Mouse (Mus musculus): ENCODE measurements at regions not wholly inside any gene's neighbourhood (a gene's known extent, or its start where the extent isn't known, plus 50 kb on each side); places are given as distances from the start of the nearest gene placed in this dataset.
"Not testable (repeated sequence)": the region's sequence is repeated elsewhere in the genome, so short reads cannot be mapped to it uniquely, and the experiment has no call there.

DNA sequence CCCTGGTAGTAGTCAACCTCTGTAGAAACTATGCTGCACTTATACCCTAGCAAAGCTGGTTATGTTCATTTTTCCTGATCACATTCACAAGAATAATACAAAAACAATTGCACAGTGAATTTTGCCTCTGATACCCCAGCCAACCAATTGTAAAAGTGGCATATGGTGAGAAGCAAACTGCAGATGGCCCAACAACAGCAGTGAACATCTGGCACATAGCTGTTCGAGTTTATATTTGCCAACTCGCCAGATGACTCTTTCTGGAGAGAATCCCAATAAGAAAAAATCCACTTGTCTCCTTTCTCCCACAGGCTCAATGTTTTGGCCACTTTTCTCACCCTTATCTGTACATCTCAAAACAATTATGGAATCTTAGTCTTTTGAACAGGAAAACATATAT, 196.5 kb upstream of the Grik2 start:
- in situ Hi-C loops (cut with MboI, MseI) = no loop called here

DNA sequence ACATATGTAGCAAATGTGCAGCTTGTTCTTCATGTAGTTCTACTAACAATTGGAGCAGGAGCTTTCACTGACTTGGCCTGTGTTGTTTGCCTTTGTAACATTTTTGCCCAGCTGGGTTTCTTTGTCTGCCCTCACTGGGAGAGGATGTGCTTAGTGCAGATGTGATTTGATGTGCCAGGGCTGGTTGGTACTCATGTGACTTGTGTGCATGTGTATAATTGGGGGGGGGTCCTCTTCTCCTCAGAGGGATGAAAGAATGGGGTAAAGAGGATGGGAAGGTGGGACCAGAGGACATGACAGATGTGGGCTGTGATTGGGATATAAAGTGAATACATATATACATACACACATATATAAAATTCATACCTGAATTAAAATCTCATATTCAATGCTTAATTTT, 163.9 kb upstream of the Grik2 start:
- in situ Hi-C loops (cut with MboI, MseI) = no loop called here

DNA sequence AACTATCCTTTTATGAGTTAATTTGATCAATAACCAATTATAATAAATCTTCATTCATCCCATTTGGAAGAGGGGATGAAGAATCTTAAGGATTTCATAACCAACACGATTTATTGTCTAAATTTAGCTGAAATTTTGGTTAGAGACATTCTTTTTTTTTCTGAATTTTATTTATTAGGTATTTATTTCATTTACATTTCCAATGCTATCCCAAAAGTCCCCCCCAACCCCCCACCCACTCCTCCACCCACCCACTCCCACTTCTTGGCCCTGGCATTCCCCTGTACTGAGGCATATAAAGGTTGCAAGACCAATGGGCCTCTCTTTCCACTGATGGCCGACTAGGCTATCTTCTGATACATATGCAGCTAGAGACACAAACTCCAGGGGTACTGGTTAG, 148.7 kb upstream of the Grik2 start:
- in situ Hi-C loops (cut with MboI, MseI) = not testable (repeated sequence)

DNA sequence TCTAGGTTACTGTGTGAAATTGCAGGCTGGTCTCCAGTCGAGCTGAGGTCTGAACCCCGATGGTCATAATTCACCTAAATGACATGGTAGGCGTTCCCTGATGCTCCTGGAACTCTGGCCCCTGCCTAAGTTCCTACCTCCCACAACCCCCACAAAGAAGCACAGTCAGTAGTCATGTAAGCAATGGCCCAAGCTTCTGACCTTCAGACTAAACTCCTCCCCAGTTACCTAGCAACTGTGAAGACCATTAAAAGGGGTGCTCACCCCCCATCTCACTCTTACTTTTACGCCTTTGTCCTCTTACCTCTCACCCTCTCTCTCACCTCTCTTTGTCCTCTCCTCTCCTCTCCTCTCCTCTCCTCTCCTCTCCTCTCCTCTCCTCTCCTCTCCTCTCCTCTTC, 120.6 kb upstream of the Grik2 start:
- in situ Hi-C loops (cut with MboI, MseI) = not testable (repeated sequence)

DNA sequence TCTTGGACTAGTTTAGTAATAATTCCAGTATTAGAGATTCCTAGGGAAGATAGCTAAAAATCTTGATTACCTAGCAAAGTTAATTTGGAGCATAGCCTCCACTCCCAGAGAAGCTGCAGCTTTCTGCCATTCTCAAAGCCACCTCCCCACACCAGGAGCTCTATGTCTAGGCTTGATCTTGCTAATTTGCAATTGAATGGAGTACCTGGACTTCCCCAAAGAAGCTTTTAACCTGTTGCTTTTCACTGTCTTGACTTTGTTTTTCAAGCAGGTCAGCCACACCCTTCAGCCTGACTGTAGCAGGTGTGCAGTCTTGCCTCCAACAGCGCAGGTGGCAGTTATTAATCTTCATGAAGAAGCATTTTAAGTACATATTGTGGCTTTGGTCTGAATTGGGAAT, 119.6 kb upstream of the Grik2 start:
- in situ Hi-C loops (cut with MboI, MseI) = not testable (repeated sequence)

DNA sequence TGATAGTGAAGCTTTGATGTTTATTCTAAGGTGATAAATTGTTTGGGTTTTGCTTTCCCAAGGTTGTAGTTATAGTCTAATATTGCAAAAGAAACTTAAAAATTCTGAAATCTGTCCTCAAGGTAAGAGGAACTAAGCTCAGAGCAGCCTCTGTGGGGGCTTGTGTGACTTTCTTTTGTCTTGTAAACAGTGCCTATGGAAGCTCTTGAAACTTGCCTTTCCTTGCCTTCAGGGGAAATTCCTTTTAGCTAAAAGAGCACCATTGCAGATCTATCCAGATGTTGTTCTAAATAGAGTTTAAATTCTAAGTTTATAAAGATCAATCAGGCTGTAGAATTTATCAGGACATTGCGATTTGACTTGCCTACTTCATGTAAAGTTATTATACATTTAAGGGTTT, 116.1 kb upstream of the Grik2 start:
- in situ Hi-C loops (cut with MboI, MseI) = not testable (repeated sequence)

DNA sequence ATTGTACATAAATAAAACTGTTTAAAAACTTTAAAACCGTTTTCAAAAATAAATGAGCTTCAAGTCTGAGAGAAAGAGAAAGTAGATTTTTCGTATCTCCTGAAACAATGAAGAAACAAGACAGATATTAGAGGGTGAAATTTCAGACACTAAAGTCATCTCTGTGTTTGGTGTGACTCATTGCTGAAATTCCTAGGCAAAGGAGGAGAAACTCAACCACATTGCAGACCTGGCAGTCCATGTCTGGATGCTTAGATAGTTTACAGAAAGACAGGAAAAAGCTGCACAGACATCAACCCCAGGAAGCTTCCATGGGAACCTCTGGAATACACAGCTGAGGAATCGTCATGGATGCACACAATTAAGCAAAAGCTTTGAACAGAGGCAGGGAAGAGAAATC, 106.9 kb upstream of the Grik2 start:
- in situ Hi-C loops (cut with MboI, MseI) = no loop called here

DNA sequence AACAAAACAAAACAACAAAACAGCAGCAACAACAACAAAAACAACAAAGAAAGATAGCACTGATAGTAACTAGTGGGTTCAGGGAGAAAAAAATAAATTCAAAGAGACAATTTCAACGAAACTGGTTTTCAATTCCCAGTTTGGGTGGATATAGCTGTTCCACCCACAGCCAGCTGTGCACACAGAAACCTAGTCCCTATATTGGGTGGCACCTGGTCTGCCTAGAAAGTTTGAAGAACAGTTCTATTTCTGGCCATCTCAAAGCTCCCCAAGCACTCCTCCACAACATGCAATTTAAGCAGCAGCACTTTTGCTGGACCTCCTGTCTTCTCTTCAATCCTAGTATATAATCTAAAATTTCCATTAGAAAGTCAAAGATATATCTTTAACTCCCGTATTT, 95.5 kb upstream of the Grik2 start:
- in situ Hi-C loops (cut with MboI, MseI) = no loop called here

DNA sequence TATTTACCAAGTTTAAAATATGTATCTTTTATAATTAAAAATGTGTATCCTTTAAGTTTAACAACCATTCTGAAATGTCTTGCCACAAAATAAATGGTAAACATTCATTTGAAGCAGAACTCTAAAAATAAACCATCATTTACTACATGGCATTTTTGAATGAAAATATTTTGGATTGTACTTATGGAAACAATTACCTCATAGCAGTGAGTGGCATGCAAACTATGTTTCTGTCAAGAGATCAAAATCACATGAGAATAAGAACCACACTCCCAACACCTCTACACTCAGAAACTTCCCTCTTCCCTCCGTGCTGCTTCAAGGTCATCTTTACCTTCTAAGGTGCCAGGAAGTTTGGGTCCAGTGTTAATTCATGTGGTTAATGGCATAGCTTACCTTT, 94.9 kb upstream of the Grik2 start:
- in situ Hi-C loops (cut with MboI, MseI) = no loop called here

DNA sequence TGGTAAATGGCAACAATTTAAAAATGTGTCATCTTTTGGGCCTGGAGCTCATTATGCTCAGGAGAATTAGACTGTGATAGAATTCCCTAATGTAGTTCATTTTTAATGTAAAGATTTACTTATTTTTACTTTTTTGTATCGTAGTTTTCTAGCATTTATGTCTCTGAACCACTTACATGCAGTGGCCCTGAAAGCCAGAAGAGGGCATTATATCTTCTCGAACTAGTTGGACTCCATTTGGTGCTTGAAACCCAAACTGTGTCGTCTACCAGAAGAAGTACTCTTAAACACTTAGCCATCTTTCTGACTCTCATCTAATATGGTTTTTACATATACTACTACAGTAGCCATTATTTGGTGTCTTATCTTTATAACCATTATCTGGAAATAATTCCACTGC, 75.2 kb upstream of the Grik2 start:
- in situ Hi-C loops (cut with MboI, MseI) = no loop called here

DNA sequence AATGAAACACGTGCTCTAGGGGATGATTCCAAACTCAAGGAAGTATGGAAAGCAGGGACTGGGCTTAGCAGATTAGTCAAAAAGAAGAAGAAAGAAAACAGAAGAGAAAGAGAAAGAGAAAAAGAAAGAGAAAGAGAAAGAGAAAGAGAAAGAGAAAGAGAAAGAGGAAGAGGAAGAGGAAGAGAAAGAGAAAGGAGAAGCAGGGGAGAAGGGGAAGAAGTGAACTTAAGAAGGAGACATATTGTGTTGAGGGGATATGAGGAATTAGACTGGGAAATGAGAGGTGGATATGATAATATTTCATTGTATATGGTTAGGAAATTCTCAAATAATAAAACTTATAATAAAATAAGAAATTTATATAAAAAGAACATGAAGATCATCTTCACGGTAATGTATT, 59.1 kb upstream of the Grik2 start:
- in situ Hi-C loops (cut with MboI, MseI) = loop anchor here (5.0 kb wide), 1 partner anchor 85 kb away; no protein-coding TSS in a partner anchor

DNA sequence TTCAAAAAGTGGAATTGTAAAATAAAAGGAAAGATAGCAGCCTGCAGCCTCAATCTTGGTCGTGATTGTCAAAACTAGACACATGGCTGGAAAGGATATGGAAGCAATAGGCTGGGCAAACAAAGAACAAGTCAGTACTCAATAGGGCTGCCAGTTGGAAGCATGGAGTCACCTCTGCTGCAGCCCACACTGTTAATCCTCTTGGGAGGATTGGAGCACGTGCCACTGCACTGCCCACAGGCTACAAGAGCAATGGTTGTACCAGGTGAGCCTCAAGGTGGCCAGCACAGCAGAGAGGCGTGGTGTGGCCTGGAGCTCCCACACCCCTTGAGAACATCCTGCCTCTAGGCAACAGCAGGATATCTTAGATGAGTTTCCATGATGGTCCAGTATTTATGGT, 55.7 kb upstream of the Grik2 start:
- in situ Hi-C loops (cut with MboI, MseI) = no loop called here

Measured in regulatory T cell (primary cell).